Mouse (Mus musculus): ENCODE data around the gene Phldb1. TPM values are rescaled to one million over a fixed set of nuclear protein-coding genes. Genes with fewer than 3 reads are reported as not detected.

The Phldb1 gene
- polyA plus RNA-seq, 1 experiment from 2014 or later, result 24.4 TPM

DNA sequence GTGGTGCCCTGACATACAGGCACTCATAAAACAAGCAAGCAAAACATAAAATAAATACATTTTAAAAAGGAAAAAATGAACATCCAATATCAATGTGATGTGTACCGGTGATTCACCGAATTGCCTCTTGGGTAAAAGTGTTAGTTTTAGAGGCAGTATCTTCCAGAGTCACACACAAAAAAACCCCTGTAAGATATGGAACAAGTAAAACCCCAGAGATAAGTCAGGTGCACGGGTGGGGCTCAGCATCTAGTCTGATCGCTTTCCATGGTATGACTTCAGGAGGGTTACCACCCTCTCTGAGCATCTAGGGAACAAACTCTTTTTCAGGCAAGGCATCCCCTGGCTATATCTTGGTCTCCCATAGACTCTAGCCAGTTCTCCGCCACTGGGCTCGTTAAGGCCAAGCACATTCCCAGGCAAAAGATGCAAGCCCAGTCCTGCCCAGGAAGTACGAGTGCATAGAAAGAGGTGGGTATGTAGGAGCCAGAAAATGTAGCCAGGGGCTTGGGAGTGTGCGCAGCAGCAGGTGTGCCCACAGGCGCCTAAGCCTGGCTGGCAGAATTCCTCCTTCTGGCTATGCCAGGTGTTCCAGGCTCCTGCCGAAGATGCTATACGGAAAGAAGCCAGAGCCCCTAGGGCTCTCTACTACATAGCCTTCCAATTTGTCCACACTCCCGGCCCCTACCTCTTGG lies 15.9 kb downstream of the Phldb1 start:
- Histone ChIP-seq H3K4me1 (replicated peaks; ENCODE audit: insufficient read depth, low read length) (peaks cover 16% of the 10 kb centered on the region), H3K27ac (no peak overlapping the region), H3K27me3 (ENCODE audit: insufficient read depth, low read length) (no peaks in the 10 kb centered on the region), H3K4me2 (ENCODE audit: low read length) (no peak overlapping the region), H3K4me3 (replicated peaks; ENCODE audit: low read depth, low read length) (no peak overlapping the region), H3K9ac (ENCODE audit: low read depth, low read length) (no peak overlapping the region), H3K9me3 (replicated peaks; ENCODE audit: low read length) (no peaks in the 10 kb centered on the region), H3K36me3 (ENCODE audit: insufficient read depth, low read length) (peaks cover 22% of the 10 kb centered on the region; the same call in 1 of the 2 replicates)
- WGBS, result 87% methylated on average over 12 of the region's 12 CpGs
- no peak for ATAC-seq (replicated peaks; ENCODE audit: low FRiP score, low read depth)
- no peak for TF ChIP-seq CTCF (IDR thresholded peaks at IDR 0.05; ENCODE audit: low read depth)
- no peak for DNase-seq (ENCODE audit: low spot score)

DNA sequence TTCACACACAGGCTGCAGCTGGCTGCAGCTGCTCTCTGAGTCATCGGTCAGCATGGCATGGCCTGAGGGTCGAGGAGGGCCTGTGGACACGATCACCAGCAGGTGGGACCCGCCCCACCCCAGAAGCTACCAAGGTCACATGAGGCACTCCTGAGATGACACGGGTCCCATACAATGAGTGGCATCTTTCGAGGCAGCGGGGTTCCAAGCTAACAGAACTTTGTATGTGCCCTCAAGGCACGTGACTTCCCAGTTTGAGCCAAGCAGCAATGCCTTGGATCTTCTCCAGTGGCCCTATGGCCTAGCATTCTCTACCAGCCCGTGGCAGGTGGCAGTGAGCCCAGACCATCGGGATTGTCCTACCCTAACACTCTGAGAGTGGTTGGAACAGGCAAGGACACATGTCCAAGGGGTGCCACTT lies 17.2 kb downstream of the Phldb1 start:
- H3K4me1 ChIP-seq (replicated peaks; ENCODE audit: insufficient read depth, low read length), result peaks cover 16% of the 10 kb centered on the region; the same call in 1 of the 2 replicates
- H3K4me2 ChIP-seq (ENCODE audit: low read length), result no peak overlapping the region
- WGBS, result 89% methylated on average over 10 of the region's 10 CpGs
- H3K27me3 ChIP-seq (ENCODE audit: insufficient read depth, low read length), result no peaks in the 10 kb centered on the region
- H3K9ac ChIP-seq (ENCODE audit: low read depth, low read length), result no peak overlapping the region
- no peak overlapping the region for H3K4me3 ChIP-seq (replicated peaks; ENCODE audit: low read depth, low read length)
- no peaks in the 10 kb centered on the region for H3K9me3 ChIP-seq (replicated peaks; ENCODE audit: low read length)
- ATAC-seq (replicated peaks; ENCODE audit: low FRiP score, low read depth), result no peak
- no peak for TF ChIP-seq CTCF (IDR thresholded peaks at IDR 0.05; ENCODE audit: low read depth)
- H3K27ac ChIP-seq, result no peak overlapping the region
- H3K36me3 ChIP-seq (ENCODE audit: insufficient read depth, low read length), result peaks cover 29% of the 10 kb centered on the region; the same call in 1 of the 2 replicates
- no peak for DNase-seq (ENCODE audit: low spot score)

DNA sequence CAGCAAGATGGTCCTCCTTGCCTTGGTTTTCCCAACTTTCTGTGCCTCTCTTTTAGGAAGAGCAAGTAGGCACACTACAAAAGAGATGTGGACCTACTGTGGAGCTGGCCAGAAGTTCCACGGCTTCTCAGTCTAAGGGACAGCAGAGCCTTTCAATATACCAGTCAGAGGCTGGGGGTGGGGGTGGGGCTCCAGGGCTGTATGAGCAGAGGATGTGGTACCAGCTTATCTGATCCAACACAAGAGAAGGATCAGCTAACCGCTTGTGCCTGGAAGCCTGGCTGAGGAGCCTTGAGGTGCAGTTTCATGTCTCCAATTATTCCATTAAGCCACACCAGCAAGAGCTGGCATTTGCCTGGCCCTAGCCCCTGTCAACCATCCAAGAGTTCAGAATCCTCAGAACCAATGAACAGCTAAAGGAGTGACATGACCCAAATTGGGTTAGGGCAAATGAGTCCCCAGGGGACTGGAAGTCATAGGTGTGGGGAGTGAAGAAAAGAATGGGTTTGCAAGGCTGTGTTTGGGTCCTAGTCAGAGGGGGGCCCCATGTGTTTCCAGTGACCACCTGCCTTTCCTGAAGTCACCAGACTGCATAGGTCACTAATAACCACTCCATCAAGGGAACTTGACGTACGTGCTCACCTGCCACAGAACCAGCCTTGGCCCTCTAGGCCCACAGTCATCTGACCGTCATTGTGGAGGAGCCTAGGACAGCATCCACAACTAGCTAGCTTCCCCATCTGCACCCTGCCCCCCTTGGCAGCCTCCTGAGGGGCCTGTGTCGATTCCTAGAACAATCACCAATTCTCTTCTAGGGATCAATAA lies 17.8 kb downstream of the Phldb1 start:
- Histone ChIP-seq H3K27me3 (ENCODE audit: insufficient read depth, low read length) (no peaks in the 10 kb centered on the region), H3K36me3 (ENCODE audit: insufficient read depth, low read length) (peaks cover 31% of the 10 kb centered on the region; the same call in 1 of the 2 replicates), H3K9ac (ENCODE audit: low read depth, low read length) (no peak overlapping the region), H3K4me3 (replicated peaks; ENCODE audit: low read depth, low read length) (no peak overlapping the region), H3K9me3 (replicated peaks; ENCODE audit: low read length) (no peaks in the 10 kb centered on the region), H3K27ac (no peak overlapping the region), H3K4me1 (replicated peaks; ENCODE audit: insufficient read depth, low read length) (peaks cover 16% of the 10 kb centered on the region; the same call in 1 of the 2 replicates), H3K4me2 (ENCODE audit: low read length) (no peak overlapping the region)
- WGBS, result 87% methylated on average over 6 of the region's 6 CpGs
- DNase-seq (ENCODE audit: low spot score) (no peak), ATAC-seq (replicated peaks; ENCODE audit: low FRiP score, low read depth) (no peak)
- no peak for TF ChIP-seq CTCF (IDR thresholded peaks at IDR 0.05; ENCODE audit: low read depth)

DNA sequence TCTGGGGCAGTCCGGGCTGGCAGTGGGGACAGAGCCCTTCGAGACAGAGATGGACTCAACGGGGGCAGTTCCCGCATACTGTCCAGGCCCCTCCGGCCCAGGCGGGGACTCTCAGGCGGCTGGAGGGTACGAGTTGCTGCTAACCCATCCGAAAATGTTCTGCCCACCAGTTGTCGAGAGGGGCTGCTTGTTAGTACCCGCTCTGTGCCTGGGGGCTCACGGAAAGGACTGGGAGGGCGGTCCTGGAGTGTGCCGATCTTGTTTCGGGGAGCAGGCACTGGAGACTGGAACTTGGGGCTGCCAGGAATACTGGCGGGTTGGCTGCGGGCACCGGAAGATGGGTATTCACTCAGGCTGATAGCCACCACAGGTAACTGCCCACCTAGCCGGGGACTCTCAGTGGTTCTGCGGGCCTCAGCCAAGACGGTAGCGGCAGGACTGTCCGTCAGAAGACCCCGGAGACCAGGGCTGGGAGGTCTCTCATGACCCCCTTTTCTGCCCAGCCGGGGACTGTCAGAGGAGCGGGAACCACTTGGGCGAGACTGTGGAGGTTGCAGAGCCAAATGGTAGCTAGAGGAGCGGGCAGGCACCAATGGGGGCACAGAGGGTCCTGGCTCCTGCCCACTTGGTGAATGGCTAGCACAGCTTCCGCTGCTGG lies 19.2 kb downstream of the Phldb1 start:
- TF ChIP-seq CTCF (IDR thresholded peaks at IDR 0.05; ENCODE audit: low read depth), result no peak
- WGBS, result 93% methylated on average over 29 of the region's 29 CpGs

DNA sequence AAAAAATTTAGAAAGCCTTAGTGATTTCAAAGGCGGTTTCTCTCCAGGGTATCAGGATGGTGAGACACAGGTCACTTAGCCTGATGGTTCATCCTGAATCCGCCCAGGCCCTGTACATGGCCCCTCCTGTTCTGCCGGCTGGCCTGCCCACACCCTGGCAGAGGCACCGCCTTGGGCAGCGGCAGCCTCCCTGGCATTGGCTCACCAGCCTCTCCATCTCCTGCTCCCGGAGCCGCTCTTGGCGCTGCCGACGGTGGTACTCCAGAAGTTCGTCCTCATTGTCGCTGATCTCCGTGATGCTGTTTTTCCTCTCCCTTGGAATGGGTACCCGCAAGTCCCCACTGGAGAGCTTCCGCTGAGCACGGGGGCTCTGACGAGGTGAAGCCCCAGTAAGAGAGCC lies 19.9 kb downstream of the Phldb1 start:
- no peaks in the 10 kb centered on the region for H3K27me3 ChIP-seq (ENCODE audit: insufficient read depth, low read length)
- peaks cover 41% of the 10 kb centered on the region; the same call in 1 of the 2 replicates for H3K36me3 ChIP-seq (ENCODE audit: insufficient read depth, low read length)
- H3K4me1 ChIP-seq (replicated peaks; ENCODE audit: insufficient read depth, low read length), result peaks cover 1% of the 10 kb centered on the region; the same call in 1 of the 2 replicates
- WGBS, result 90% methylated on average over 17 of the region's 17 CpGs
- no peak overlapping the region for H3K27ac ChIP-seq
- no peak overlapping the region for H3K4me3 ChIP-seq (replicated peaks; ENCODE audit: low read depth, low read length)
- no peak overlapping the region for H3K4me2 ChIP-seq (ENCODE audit: low read length)
- ATAC-seq (replicated peaks; ENCODE audit: low FRiP score, low read depth) (no peak), DNase-seq (ENCODE audit: low spot score) (no peak)
- H3K9me3 ChIP-seq (replicated peaks; ENCODE audit: low read length), result no peaks in the 10 kb centered on the region
- no peak overlapping the region for H3K9ac ChIP-seq (ENCODE audit: low read depth, low read length)
- no peak for TF ChIP-seq CTCF (IDR thresholded peaks at IDR 0.05; ENCODE audit: low read depth)

More for the DNA sequence above, 19.2 kb downstream of the Phldb1 start:
- Histone ChIP-seq H3K4me1 (replicated peaks; ENCODE audit: insufficient read depth, low read length) (peaks cover 9% of the 10 kb centered on the region; the same call in 1 of the 2 replicates), H3K4me2 (ENCODE audit: low read length) (no peak overlapping the region), H3K36me3 (ENCODE audit: insufficient read depth, low read length) (peaks cover 35% of the 10 kb centered on the region; the same call in 1 of the 2 replicates), H3K9ac (ENCODE audit: low read depth, low read length) (no peak overlapping the region), H3K27me3 (ENCODE audit: insufficient read depth, low read length) (no peaks in the 10 kb centered on the region), H3K27ac (no peak overlapping the region), H3K4me3 (replicated peaks; ENCODE audit: low read depth, low read length) (no peak overlapping the region), H3K9me3 (replicated peaks; ENCODE audit: low read length) (no peaks in the 10 kb centered on the region)
- no peak for DNase-seq (ENCODE audit: low spot score)
- ATAC-seq (replicated peaks; ENCODE audit: low FRiP score, low read depth), result no peak

DNA sequence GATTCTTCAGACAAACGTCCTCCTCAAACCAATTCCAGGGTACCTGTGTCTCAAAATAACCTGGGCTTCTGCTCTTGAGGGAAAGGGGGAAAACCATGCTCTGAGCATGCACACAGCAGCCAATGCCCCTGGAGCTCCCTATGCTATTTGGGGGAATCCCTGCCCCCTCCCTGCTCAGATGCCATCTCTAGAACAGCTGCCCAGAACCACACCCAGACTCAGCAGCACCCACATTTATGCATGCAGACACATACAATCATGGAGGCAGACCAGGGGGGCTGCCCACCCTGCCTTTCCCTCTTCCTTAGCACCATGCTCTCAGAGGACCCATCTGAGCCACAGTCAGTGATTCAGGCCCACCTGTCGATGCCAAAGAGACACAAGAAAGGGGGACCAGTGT lies 21.4 kb downstream of the Phldb1 start:
- no peak overlapping the region for H3K4me2 ChIP-seq (ENCODE audit: low read length)
- ATAC-seq (replicated peaks; ENCODE audit: low FRiP score, low read depth) (no peak), DNase-seq (ENCODE audit: low spot score) (no peak)
- WGBS, result 68% methylated on average over 2 of the region's 2 CpGs
- 0 out of 2 replicates have a peak, but pooled peaks cover 4% of the 10 kb centered on the region for H3K4me1 ChIP-seq (replicated peaks; ENCODE audit: insufficient read depth, low read length)
- H3K27me3 ChIP-seq (ENCODE audit: insufficient read depth, low read length), result no peaks in the 10 kb centered on the region
- no peaks in the 10 kb centered on the region for H3K9me3 ChIP-seq (replicated peaks; ENCODE audit: low read length)
- H3K4me3 ChIP-seq (replicated peaks; ENCODE audit: low read depth, low read length), result no peak overlapping the region
- no peak overlapping the region for H3K9ac ChIP-seq (ENCODE audit: low read depth, low read length)
- TF ChIP-seq CTCF (IDR thresholded peaks at IDR 0.05; ENCODE audit: low read depth), result no peak
- no peak overlapping the region for H3K27ac ChIP-seq
- H3K36me3 ChIP-seq (ENCODE audit: insufficient read depth, low read length), result peaks cover 41% of the 10 kb centered on the region; the same call in 1 of the 2 replicates
